Mouse (Mus musculus): Measurements from ENCODE around the gene Ska3.
"Not testable (repeated sequence)": the region's sequence is repeated elsewhere in the genome, so short reads cannot be mapped to it uniquely, and the experiment has no call there.

Ska3 gene

GRCm38 (mm10) chr14:57825788-57826751 is at the start of gene Ska3, which contains the start of gene Mrpl57:
Ska3 (minus strand) TSS chr14:57826185.
Mrpl57 (plus strand) TSS chr14:57826234.
- peak; percentile 94 for DNase-seq (ENCODE audit: low read depth, low spot score)

GRCm38 (mm10) chr14:57866676-57867276 is 40.8 kb upstream of the Ska3 start:
- DNase-seq (ENCODE audit: low read depth, low spot score), result no peak

DNA sequence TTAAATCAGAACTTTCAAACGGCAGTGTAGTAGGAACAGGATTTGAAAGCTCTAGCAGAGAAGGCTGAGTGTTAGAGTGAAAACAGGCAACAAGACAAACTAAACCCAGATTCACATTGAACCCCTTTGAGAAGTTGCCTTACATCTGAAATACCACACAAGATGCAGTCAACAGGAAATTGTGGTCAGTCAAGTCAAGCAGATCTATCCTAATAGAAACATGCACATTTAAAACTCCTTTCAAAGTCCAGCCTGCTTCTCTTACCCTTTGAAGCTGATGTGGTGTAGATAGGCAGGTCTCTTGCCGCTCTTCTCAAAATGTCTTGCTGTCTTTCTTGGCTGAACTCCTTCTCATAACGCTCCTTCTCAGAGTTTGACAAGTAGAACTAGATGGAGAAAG is 39.3 kb upstream of the Ska3 start:
- peak; percentile 61 for DNase-seq (ENCODE audit: low read depth, low spot score)

GRCm38 (mm10) chr14:57863129-57863528 is 37.1 kb upstream of the Ska3 start:
- no peak for DNase-seq (ENCODE audit: low read depth, low spot score)

GRCm38 (mm10) chr14:57861987-57862412 is 36.0 kb upstream of the Ska3 start:
- no peak for DNase-seq (ENCODE audit: low read depth, low spot score)

- DNase-seq (ENCODE audit: low read depth, low spot score), result no peak
Measured at GRCm38 (mm10) chr14:57859520-57859919, 33.5 kb upstream of the Ska3 start.

GRCm38 (mm10) chr14:57858601-57859000 is 32.6 kb upstream of the Ska3 start:
- DNase-seq (ENCODE audit: low read depth, low spot score), result no peak

DNA sequence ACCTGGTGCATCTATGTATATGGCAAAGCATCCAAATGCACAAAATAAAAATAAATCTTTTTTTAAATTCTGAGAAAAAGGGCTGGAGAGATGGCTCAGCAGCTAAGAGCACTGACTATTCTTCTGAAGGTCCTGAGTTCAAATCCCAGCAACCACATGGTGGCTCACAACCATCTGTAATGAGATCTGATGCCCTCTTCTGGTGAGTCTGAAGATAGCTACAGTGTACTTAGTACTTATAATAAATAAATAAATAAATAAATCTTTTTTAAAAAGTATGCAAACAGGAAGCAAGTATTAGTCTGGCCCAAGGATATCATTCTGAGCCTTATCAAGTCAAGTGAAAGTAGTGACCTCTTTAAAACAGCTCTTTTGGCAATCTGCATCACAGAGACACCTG is 30.1 kb upstream of the Ska3 start:
- not testable (repeated sequence) for DNase-seq (ENCODE audit: low read depth, low spot score)

- no peak for DNase-seq (ENCODE audit: low read depth, low spot score)
Measured at GRCm38 (mm10) chr14:57852961-57853360, 27.0 kb upstream of the Ska3 start.

DNA sequence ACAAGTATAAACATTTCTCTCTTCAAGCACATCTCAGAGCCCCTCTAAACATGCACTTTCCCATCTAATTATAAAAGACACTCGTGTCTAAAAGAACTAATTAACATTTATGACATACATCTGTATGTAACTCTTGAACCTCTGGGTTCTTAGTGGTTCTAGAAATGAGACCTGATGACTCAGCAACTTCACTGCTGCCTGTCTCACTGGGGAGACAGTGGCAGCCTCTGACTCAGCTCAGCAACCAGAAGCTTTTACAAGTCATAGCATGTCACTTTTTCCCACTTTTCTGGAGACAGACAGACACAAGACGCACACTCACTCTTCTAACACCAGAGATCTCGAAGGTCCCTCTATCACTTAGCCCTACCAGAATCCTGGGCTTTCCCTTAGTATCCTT is 24.3 kb upstream of the Ska3 start:
- DNase-seq (ENCODE audit: low read depth, low spot score), result no peak

DNA sequence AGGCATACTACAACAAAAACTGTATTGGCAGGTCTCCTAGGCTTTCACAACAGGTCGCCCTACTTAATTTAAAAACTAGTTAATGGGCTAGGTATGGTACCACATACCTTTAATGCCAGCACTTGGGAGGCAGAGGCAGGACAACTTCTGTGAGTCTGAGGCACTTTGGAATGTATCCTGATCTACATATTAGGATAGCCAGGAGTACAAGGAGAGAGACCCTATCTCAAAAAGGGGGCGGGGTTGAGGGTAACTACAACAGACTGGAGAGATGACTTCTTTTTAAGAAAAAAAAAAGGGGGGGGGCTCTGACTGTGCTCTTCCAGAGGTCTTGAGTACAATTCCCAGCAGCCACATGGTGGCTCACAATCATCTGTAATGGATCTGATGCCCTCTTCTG is 22.7 kb upstream of the Ska3 start:
- no peak for DNase-seq (ENCODE audit: low read depth, low spot score)

DNA sequence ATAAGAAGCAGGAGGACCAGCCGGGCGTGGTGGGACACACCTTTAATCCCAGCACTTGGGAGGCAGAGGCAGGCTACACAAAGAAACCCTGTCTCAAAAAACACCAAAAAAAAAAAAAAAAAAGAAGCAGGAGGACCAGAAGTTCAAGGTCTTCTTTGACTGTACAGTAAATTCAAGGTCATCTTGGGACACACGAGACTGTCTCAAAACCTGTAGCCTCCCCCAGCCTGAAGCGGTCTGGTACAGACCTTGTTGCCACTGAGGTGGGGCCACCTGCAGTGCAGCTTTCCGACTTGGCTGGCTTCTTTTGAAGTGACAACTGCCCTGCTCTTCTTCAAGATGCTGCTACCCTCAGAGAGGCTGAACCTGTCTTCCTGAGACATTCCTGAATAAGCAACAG is 22.1 kb upstream of the Ska3 start:
- not testable (repeated sequence) for DNase-seq (ENCODE audit: low read depth, low spot score)

GRCm38 (mm10) chr14:57844535-57844934 is 18.6 kb upstream of the Ska3 start:
- DNase-seq (ENCODE audit: low read depth, low spot score), result no peak

- no peak for DNase-seq (ENCODE audit: low read depth, low spot score)
Measured at GRCm38 (mm10) chr14:57835157-57835556, 9.2 kb upstream of the Ska3 start.

DNA sequence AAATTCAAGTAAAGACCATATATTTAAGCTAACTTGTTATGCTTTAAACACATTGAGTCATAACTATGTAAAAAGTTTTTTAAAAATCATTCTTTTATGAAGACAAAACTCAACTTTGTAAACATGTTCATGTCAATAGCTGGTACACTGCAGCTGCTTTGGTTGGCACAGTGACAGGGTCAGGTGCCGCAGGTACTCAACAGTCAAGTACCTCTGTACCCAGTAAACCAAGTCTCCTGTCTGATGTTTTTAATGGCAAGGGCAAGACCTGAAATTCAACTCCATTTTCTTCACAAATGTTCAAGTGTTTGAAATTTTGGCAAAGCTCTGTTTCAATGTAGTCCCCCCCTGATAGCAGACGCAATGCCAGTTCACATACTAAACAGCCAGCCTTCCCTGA is 7.5 kb upstream of the Ska3 start:
- no peak for DNase-seq (ENCODE audit: low read depth, low spot score)

GRCm38 (mm10) chr14:57827284-57827683 is 1.3 kb upstream of the Ska3 start:
- peak; percentile 42 for DNase-seq (ENCODE audit: low read depth, low spot score)

- no peak for DNase-seq (ENCODE audit: low read depth, low spot score)
Measured at GRCm38 (mm10) chr14:57820839-57821238, 5.1 kb downstream of the Ska3 start.

DNA sequence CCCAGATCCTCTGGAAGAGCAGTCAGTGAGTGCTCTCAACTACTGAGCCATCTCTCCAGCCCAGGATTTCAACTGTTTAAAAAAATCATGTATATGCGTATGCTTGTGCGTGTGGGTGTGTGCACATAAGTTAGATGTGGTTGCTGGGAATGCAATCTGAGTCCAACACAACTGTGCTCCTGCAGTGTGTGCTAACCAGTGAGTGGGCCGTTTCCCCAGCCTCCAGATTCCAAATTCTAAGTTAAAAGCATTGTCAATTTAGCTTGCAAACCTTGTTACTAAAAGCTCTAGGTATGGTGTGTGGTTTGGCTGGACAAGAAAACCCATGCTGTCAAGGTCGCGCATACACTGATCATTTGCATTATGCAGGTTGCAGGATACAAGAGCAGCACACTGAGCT is 14.1 kb downstream of the Ska3 start:
- no peak for DNase-seq (ENCODE audit: low read depth, low spot score)

- DNase-seq (ENCODE audit: low read depth, low spot score), result no peak
Measured at GRCm38 (mm10) chr14:57810886-57811285, 15.1 kb downstream of the Ska3 start.

- DNase-seq (ENCODE audit: low read depth, low spot score), result peak; percentile 86
Measured at GRCm38 (mm10) chr14:57808558-57808957, 17.4 kb downstream of the Ska3 start.

GRCm38 (mm10) chr14:57803731-57804130 is 22.3 kb downstream of the Ska3 start:
- no peak for DNase-seq (ENCODE audit: low read depth, low spot score)

GRCm38 (mm10) chr14:57797991-57798931 is 27.7 kb downstream of the Ska3 start, which contains the start of gene Sap18:
Sap18 (plus strand) TSS chr14:57798180.
- DNase-seq (ENCODE audit: low read depth, low spot score), result peak; percentile 100
